Comparison of ENCODE assay signal across 26 mouse cellular contexts in the genomic region with DNA sequence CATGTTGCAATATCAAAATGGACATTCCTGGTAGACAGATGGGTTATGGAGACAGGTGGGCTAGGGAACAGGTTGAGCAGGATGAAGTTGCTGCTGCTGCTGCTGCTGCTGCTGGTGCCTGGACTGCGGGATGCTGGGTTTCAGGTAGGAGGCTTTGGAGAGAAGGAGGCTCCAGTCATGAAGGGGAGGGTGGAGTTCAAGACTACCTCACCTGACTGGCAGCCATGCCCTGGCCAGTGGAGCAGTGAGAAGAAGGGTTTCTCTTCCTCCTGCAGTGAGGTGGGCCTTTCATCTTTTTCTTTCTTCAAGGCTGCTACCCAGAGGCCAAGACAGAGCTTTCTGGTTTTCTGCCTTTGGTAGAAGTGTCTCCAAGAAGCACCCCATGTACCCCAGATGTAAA. TPM values are rescaled to one million over a fixed set of nuclear protein-coding genes. Genes with fewer than 3 reads are reported as not detected.
DNase-seq lines count a peak whose midpoint lies in the region; ATAC-seq and TF ChIP-seq lines count a peak whose summit lies in the region.
"Had no signal": no experiment of that assay in that cellular context is flagged by ENCODE, and none has a peak within 500 bp of the region (broad histone marks: within the 10 kb centered on the region; RNA-seq: fewer than 3 reads in every experiment).

No protein-coding gene starts in this region.

- ATAC-seq in CD4-positive, CD25-positive, alpha-beta regulatory T cell, adult 4 months: no peak
- ATAC-seq: forebrain, embryonic 14.5 days; forebrain, embryonic 16.5 days had no signal

- H3K9me3 ChIP-seq in CH12.LX (replicated peaks; ENCODE audit: low read length): no peaks in the 10 kb centered on the region
- H3K9me3 ChIP-seq: embryonic facial prominence, embryonic 13.5 days; embryonic facial prominence, embryonic 15.5 days; forebrain, embryonic 10.5 days; forebrain, embryonic 12.5 days had no signal

- no peak for TF ChIP-seq CTCF in CH12.LX (conservative IDR thresholded peaks at IDR 0.05 in 1 of 2, IDR thresholded peaks at IDR 0.05 in 1 of 2; ENCODE audit: low read depth in 2 of 2, low read length in 2 of 2)

- dilution Hi-C loops in CH12.LX (cut with MboI; ENCODE audit: extremely low pct_ligation_motif_present, extremely low pct_unique_long_range_greater_than_20kb, low sequenced_read_pairs): no loop called here

- no peak for TF ChIP-seq EP300 in CH12.LX (IDR thresholded peaks at IDR 0.05; ENCODE audit: low read length)

- intact Hi-C loops in gastrocnemius, postnatal 14 days (cut with DNase I; ENCODE audit: low total_unique reads): no loop called here
- intact Hi-C loops in left cerebral cortex, postnatal 4 days (cut with DNase I): no loop called here

- in situ Hi-C loops in CH12.LX (cut with MboI; ENCODE audit: low pct_ligation_motif_present, low pct_unique_long_range_greater_than_20kb, low sequenced_read_pairs): no loop called here

- no peak overlapping the region for H3K9ac ChIP-seq in CH12.LX (ENCODE audit: insufficient read depth, low read depth)
- H3K9ac ChIP-seq: embryonic facial prominence, embryonic 13.5 days; embryonic facial prominence, embryonic 15.5 days; forebrain, embryonic 12.5 days had no signal

- H3K4me1 ChIP-seq in CH12.LX (ENCODE audit: control insufficient read depth in 1 of 2, insufficient read depth in 2 of 2): peaks cover 33 to 76% of the 10 kb centered on the region in 2 experiments
- H3K4me1 ChIP-seq: embryonic facial prominence, embryonic 15.5 days; forebrain, embryonic 12.5 days had no signal

- TF ChIP-seq RAD21 in CH12.LX (IDR thresholded peaks at IDR 0.05; ENCODE audit: low read depth, low read length): no peak

- H3K27me3 ChIP-seq in CH12.LX (replicated peaks): no peaks in the 10 kb centered on the region
- H3K27me3 ChIP-seq: embryonic facial prominence, embryonic 13.5 days had no signal

- peaks cover 20 to 29% of the 10 kb centered on the region in 2 experiments for H3K36me3 ChIP-seq in CH12.LX (replicated peaks in 1 of 2; ENCODE audit: control insufficient read depth in 1 of 2, insufficient read depth in 1 of 2, low read length in 1 of 2)
- H3K36me3 ChIP-seq: embryonic facial prominence, embryonic 13.5 days; embryonic facial prominence, embryonic 15.5 days; forebrain, embryonic 10.5 days; forebrain, embryonic 12.5 days had no signal

- H3K79me2 ChIP-seq in CH12.LX (replicated peaks; ENCODE audit: control insufficient read depth, extremely low read depth, insufficient read depth, poor library complexity, severe bottlenecking): no peaks in the 10 kb centered on the region

- no peak for TF ChIP-seq POLR2A in CH12.LX (IDR thresholded peaks at IDR 0.05; ENCODE audit: low read depth, low read length)

- peak; percentile 35 for DNase-seq in CD4-positive, CD25-positive, alpha-beta regulatory T cell, adult 2 months (ENCODE audit: low read depth, low spot score)
- DNase-seq in CH12.LX (ENCODE audit: extremely low read depth): no peak
- peak; percentile 27 for DNase-seq in naive thymus-derived CD4-positive, alpha-beta T cell, adult 2 months (ENCODE audit: low read depth)
- DNase-seq in gastrocnemius, postnatal 14 days: no peak
- no peak for DNase-seq in spleen, adult 12 weeks (ENCODE audit: low spot score)
- no peak for DNase-seq in left cerebral cortex, postnatal 4 days
- DNase-seq: adrenal gland, adult 2 months; adrenal gland, postnatal 10 days; adrenal gland, postnatal 25 days; cerebellum, adult 11 months; cerebellum, adult 18-20 months; cerebellum, adult 8-10 months; cerebellum, adult 9-11 months; cerebellum, postnatal 14 days; cerebellum, postnatal 36 days; embryo, embryonic 11 days had no signal

- peak overlapping the region; percentile 12 for H3K4me2 ChIP-seq in CH12.LX (ENCODE audit: insufficient read depth, low read depth, poor library complexity, severe bottlenecking)
- H3K4me2 ChIP-seq: embryonic facial prominence, embryonic 13.5 days; embryonic facial prominence, embryonic 15.5 days; forebrain, embryonic 12.5 days had no signal

- H3K4me3 ChIP-seq in CH12.LX (replicated peaks in 1 of 3; ENCODE audit: low read depth in 2 of 3, low read length in 2 of 3, poor library complexity in 1 of 3): peak overlapping the region in 1 of 3 experiments; percentile 50
- H3K4me3 ChIP-seq: embryonic facial prominence, embryonic 13.5 days; embryonic facial prominence, embryonic 15.5 days; erythroblast, embryonic 14.5 days; forebrain, embryonic 10.5 days; forebrain, embryonic 12.5 days had no signal

- H3K27ac ChIP-seq in CH12.LX (ENCODE audit: insufficient read depth, low read depth): peak overlapping the region; percentile 45; the same call in 1 of the 2 replicates
- H3K27ac ChIP-seq: embryonic facial prominence, embryonic 13.5 days; embryonic facial prominence, embryonic 15.5 days; forebrain, embryonic 10.5 days; forebrain, embryonic 12.5 days had no signal

TF ChIP-seq in CH12.LX, 34 proteins besides CTCF, POLR2A, EP300 and RAD21:
- TF ChIP-seq BHLHE40 (IDR thresholded peaks at IDR 0.05; ENCODE audit: low read depth, low read length) (peak; percentile 56; the same call in 1 of the 2 replicates), GABPA (IDR thresholded peaks at IDR 0.05; ENCODE audit: insufficient replicate concordance, low read depth, low read length) (no peak)
TF ChIP-seq in CH12.LX: peak in this region for 1.

RNA-seq across cellular contexts. Expression of gene Tmprss6, which starts 8.4 kb away (rescaled TPM):
- polyA plus RNA-seq in CD4-positive, CD25-positive, alpha-beta regulatory T cell, adult 4 months (2017; shearing (Covaris generic)): not detected
- total RNA-seq in CH12.LX (2012; rRNA removed): 0.08 and 0.34 TPM in 2 replicates
- 0.24 TPM in 2 replicates for total RNA-seq in CH12.LX (2014; rRNA removed)
- 0.54 and 0.70 TPM in 2 replicates for polyA plus RNA-seq in CH12.LX (2012; ENCODE audit: insufficient read length, low read depth)
- not detected for total RNA-seq in gastrocnemius, postnatal 14 days (2021)
- not detected for total RNA-seq in left cerebral cortex, postnatal 4 days (2021)
- total RNA-seq: common myeloid progenitor, adult 5-6 weeks had no signal

RNA-seq across cellular contexts. Expression of gene Il2rb, which starts 18.2 kb away (rescaled TPM):
- 100 to 1,000 TPM; 529 to 771 TPM for polyA plus RNA-seq in CD4-positive, CD25-positive, alpha-beta regulatory T cell, adult 4 months (2017; shearing (Covaris generic))
- 31.2 and 34.3 TPM in 2 replicates for total RNA-seq in CH12.LX (2012; rRNA removed)
- 26.0 and 32.1 TPM in 2 replicates for total RNA-seq in CH12.LX (2014; rRNA removed)
- polyA plus RNA-seq in CH12.LX (2012; ENCODE audit: insufficient read length, low read depth): 47.2 and 60.0 TPM in 2 replicates
- not detected for total RNA-seq in gastrocnemius, postnatal 14 days (2021)
- total RNA-seq in left cerebral cortex, postnatal 4 days (2021): under 1 TPM in 1 of 2 experiments, not detected in 1; 0.08 TPM
- polyA plus RNA-seq: forebrain, embryonic 10.5 days; forebrain, embryonic 12.5 days; forebrain, embryonic 14.5 days; forebrain, embryonic 16.5 days had no signal

RNA-seq across cellular contexts. Expression of gene Kctd17, which starts 48.5 kb away (rescaled TPM):
- polyA plus RNA-seq in CD4-positive, CD25-positive, alpha-beta regulatory T cell, adult 4 months (2017; shearing (Covaris generic)): 1 to 10 TPM; 5.1 to 5.5 TPM
- total RNA-seq in CH12.LX (2012; rRNA removed): not detected in 2 replicates
- total RNA-seq in CH12.LX (2014; rRNA removed): not detected in 2 replicates
- not detected in 2 replicates for polyA plus RNA-seq in CH12.LX (2012; ENCODE audit: insufficient read length, low read depth)
- total RNA-seq in gastrocnemius, postnatal 14 days (2021): 10 to 100 TPM; 34.6 to 41.4 TPM
- total RNA-seq in left cerebral cortex, postnatal 4 days (2021): 100 to 1,000 TPM; 212 to 213 TPM
- total RNA-seq: MEL had no signal

RNA-seq across cellular contexts. Expression of gene C1qtnf6, which starts 54.3 kb away (rescaled TPM):
- 10 to 100 TPM; 10.2 to 14.3 TPM for polyA plus RNA-seq in CD4-positive, CD25-positive, alpha-beta regulatory T cell, adult 4 months (2017; shearing (Covaris generic))
- total RNA-seq in CH12.LX (2012; rRNA removed) (4.1 and 6.3 TPM in 2 replicates), CH12.LX (2014; rRNA removed) (5.0 and 5.7 TPM in 2 replicates)
- polyA plus RNA-seq in CH12.LX (2012; ENCODE audit: insufficient read length, low read depth): 27.7 and 28.1 TPM in 2 replicates
- 10 to 100 TPM; 36.9 to 40.4 TPM for total RNA-seq in gastrocnemius, postnatal 14 days (2021)
- 10 to 100 TPM; 12.2 to 13.4 TPM for total RNA-seq in left cerebral cortex, postnatal 4 days (2021)
- polyA plus RNA-seq: erythroblast, embryonic 14.5 days had no signal

Comparison
In these comparisons a context has a peak if more than half of its experiments do, and no peak if none do; other contexts are left out.
1. DNase-seq: peak in CD4-positive, CD25-positive, alpha-beta regulatory T cell, adult 2 months (single experiment) and naive thymus-derived CD4-positive, alpha-beta T cell, adult 2 months (single experiment); none in CH12.LX (single experiment), gastrocnemius, postnatal 14 days (single experiment), spleen, adult 12 weeks (single experiment) and left cerebral cortex, postnatal 4 days (single experiment).
2. RNA of gene Il2rb, which starts 18.2 kb away (total RNA-seq): 26.0 to 34.3 TPM in CH12.LX; 0.08 TPM in left cerebral cortex, postnatal 4 days and not detected in gastrocnemius, postnatal 14 days; every median in the first group is over 10 times any median in the second.
3. RNA of gene Kctd17, which starts 48.5 kb away (total RNA-seq): 212 to 213 TPM in left cerebral cortex, postnatal 4 days and 34.6 to 41.4 TPM in gastrocnemius, postnatal 14 days; not detected in CH12.LX; every median in the first group is over 10 times any median in the second.